Mouse (Mus musculus): ENCODE measurements around the gene Gm10271. TPM values are rescaled to one million over a fixed set of nuclear protein-coding genes. Genes with fewer than 3 reads are reported as not detected.

Gene Gm10271
- polyA plus RNA-seq, 1 experiment from 2014 or later: not detected

DNA sequence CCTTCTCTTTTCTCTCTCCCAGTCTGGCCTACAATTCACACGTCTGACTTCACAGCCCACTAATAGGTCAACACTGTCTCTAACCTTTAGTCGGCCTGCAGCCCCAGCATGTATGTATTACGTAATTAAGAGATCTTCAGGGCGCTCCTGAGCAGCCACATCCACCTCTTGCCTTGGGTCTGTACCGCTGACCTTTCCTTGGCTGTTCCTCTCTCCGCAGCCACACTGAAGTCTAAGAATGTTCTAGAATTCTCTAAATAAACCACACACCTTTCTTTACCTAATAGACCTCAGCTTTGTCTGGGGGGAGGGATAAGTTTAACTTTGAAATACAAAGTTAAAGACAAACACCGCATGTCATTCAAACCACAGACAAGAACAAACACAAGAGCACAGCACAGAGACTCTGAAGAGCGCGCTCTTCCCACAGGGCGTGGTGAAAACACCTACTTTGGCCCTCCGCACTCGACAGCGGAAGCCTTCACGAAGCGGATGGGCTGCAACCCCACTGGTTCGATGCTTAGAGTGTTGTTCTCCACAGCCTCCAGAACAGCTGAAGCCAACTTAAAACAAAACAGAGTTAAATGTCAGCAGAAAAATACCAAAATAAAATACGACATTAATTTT is 58.6 kb downstream of the Gm10271 start:
- no peak overlapping the region for H3K4me2 ChIP-seq
- ATAC-seq (ENCODE audit: borderline replicate concordance, extremely low read depth, low FRiP score, low TSS enrichment): no peak
- H3K27me3 ChIP-seq: no peaks in the 10 kb centered on the region
- 70% methylated on average over 17 of the region's 17 CpGs for WGBS
- no peaks in the 10 kb centered on the region for H3K9me3 ChIP-seq
- H3K4me1 ChIP-seq: no peaks in the 10 kb centered on the region
- H3K36me3 ChIP-seq: peaks cover 30% of the 10 kb centered on the region
- no peak overlapping the region for H3K27ac ChIP-seq
- no peak overlapping the region for H3K9ac ChIP-seq
- no peak overlapping the region for H3K4me3 ChIP-seq

GRCm38 (mm10) chr10:116912850-116913249 is 59.6 kb downstream of the Gm10271 start:
- ATAC-seq (ENCODE audit: borderline replicate concordance, extremely low read depth, low FRiP score, low TSS enrichment): no peak
- no peak overlapping the region for H3K4me3 ChIP-seq
- H3K36me3 ChIP-seq: peaks cover 30% of the 10 kb centered on the region
- 79% methylated on average over 9 of the region's 9 CpGs for WGBS
- H3K9ac ChIP-seq: no peak overlapping the region
- H3K4me1 ChIP-seq: no peaks in the 10 kb centered on the region
- no peak overlapping the region for H3K4me2 ChIP-seq
- no peaks in the 10 kb centered on the region for H3K9me3 ChIP-seq
- no peaks in the 10 kb centered on the region for H3K27me3 ChIP-seq
- no peak overlapping the region for H3K27ac ChIP-seq

DNA sequence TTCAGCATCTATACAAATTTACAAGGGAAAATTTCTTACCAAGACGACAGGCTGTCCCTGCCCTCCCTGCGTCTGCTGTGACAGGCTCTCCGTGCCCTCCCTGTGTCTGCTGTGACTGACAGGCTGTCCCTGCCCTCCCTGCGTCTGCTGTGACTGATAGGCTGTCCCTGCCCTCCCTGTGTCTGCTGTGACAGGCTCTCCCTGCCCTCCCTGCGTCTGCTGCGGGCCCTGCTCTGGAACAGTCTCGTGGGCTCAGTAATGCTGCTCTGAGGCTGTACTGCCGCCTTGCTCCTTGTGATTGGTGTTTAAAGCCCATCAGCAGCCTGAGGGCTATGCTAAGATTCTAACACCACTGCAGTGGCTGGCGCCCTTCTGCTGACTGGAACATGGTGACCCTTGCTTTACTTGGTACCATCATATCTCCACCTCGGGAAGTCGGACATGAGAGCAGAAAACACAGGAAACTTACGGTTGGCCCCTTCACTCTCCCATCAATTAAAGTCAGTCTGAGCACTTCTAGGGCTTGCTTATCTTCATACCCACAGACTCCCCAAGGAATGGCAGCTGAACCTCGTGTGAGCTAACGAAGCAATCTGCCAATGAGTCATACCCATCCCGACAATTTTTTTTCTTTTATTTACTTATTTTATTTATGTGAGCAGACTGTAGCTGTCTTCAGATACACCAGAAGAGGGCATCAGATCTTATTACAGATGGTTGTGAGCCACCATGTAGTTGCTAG is 63.3 kb downstream of the Gm10271 start:
- Histone ChIP-seq H3K27me3 (no peaks in the 10 kb centered on the region), H3K9ac (no peak overlapping the region), H3K4me2 (no peak overlapping the region), H3K36me3 (peaks cover 46% of the 10 kb centered on the region), H3K4me3 (no peak overlapping the region), H3K27ac (no peak overlapping the region), H3K9me3 (no peaks in the 10 kb centered on the region), H3K4me1 (no peaks in the 10 kb centered on the region)
- 66% methylated on average over 15 of the region's 15 CpGs for WGBS
- ATAC-seq (ENCODE audit: borderline replicate concordance, extremely low read depth, low FRiP score, low TSS enrichment): no peak

Other genes with a start within 250 kb of the Gm10271 start
- gene Myrfl, start 75.7 kb downstream of the Gm10271 start, polyA plus RNA-seq (2015; fragmentation: Nextera tagmentation; extraction: Ambion mirVana): 0.09 TPM in 1 of 2 replicates, not detected in the other
- gene Rab3ip, start 21.8 kb downstream of the Gm10271 start, polyA plus RNA-seq (2015; fragmentation: Nextera tagmentation; extraction: Ambion mirVana): 31.1 and 32.3 TPM in 2 replicates
- gene Best3, start 13.7 kb upstream of the Gm10271 start, polyA plus RNA-seq (2015; fragmentation: Nextera tagmentation; extraction: Ambion mirVana): 0.14 and 0.28 TPM in 2 replicates
- 0.88 and 1.2 TPM in 2 replicates for gene Lrrc10, start 72.7 kb upstream of the Gm10271 start, polyA plus RNA-seq (2015; fragmentation: Nextera tagmentation; extraction: Ambion mirVana)
- 235 and 246 TPM in 2 replicates for gene Cct2, start 91.2 kb upstream of the Gm10271 start, polyA plus RNA-seq (2015; fragmentation: Nextera tagmentation; extraction: Ambion mirVana)
- gene Frs2, start 175.9 kb upstream of the Gm10271 start, polyA plus RNA-seq (2015; fragmentation: Nextera tagmentation; extraction: Ambion mirVana): 14.5 and 17.4 TPM in 2 replicates